Mouse (Mus musculus) stomach, postnatal 0 days (tissue): ENCODE data around the gene Atcay.

Experiments used
- CTCF ChIP-seq: IDR thresholded peaks from 2 replicates; pipeline ENCODE4 v1.5.1; 2016; ENCODE audit warnings: antibody characterized with exemption, low read depth, mild to moderate bottlenecking, moderate library complexity
- EP300 ChIP-seq: optimal IDR thresholded peaks from 2 replicates; pipeline ENCODE3; 2016; ENCODE audit warnings: antibody characterized with exemption

DNA sequence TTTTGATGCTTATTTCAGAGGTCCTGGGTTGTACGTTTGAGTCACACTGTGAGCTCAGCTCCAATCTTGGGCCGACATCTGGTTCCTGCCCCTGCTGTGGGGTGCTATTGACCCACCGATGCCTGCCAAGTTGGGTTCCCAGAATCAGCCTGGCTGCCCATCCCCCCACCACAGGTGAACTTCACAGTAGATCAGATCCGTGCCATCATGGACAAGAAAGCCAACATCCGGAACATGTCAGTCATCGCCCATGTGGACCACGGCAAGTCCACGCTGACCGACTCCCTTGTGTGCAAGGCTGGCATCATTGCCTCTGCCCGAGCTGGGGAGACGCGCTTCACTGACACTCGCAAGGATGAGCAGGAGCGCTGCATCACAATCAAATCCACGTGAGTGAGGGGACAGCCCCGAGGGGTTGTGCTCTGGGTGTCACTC lies 53.1 kb downstream of the Atcay start:
- TF ChIP-seq CTCF (no peak), EP300 (no peak)
